In the genomic region with DNA sequence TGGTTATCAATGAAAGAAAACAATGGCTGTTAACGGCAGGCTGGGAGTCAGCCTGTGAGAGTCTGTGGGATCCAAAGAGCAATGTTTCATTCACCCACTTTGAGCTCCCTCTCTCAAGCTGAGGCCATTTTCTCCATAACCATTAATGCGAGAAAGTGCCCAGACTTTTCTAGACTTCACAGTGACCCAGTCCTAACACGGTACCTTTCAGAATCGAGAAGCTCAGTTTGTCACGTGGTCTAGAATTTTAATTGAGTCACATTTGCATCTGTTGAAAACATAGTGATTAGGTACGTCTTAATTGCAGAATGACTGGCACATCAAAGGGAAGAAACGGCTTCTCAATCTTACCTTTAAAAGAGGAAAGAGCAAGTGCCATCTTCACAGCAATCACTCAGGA, we compare ENCODE assay signal across 24 mouse cellular contexts.
DNase-seq lines count a peak whose midpoint lies in the region; ATAC-seq lines count a peak whose summit lies in the region.
"Had no signal": no experiment of that assay in that cellular context is flagged by ENCODE, and none has a peak within 500 bp of the region (broad histone marks: within the 10 kb centered on the region; RNA-seq: fewer than 3 reads in every experiment).

No protein-coding gene starts in this region.

- H3K9me3 ChIP-seq in hindbrain, embryonic 14.5 days (ENCODE audit: control insufficient read depth, low read length), result no peaks in the 10 kb centered on the region
- no peaks in the 10 kb centered on the region for H3K9me3 ChIP-seq in hindbrain, embryonic 10.5 days
- H3K9me3 ChIP-seq in neural tube, embryonic 13.5 days, result no peaks in the 10 kb centered on the region
- no peaks in the 10 kb centered on the region for H3K9me3 ChIP-seq in neural tube, embryonic 15.5 days (replicated peaks)
- H3K9me3 ChIP-seq in midbrain, embryonic 14.5 days (ENCODE audit: control insufficient read depth, low read length), result no peaks in the 10 kb centered on the region
- H3K9me3 ChIP-seq: limb, embryonic 12.5 days; liver, embryonic 12.5 days; megakaryocyte, embryonic 14.5 days had no signal

- 38% methylated on average over 7 of the region's 7 CpGs for WGBS in hindbrain, embryonic 14.5 days
- 73% methylated on average over 7 of the region's 7 CpGs for WGBS in hindbrain, embryonic 10.5 days
- WGBS in neural tube, embryonic 13.5 days, result 21% methylated on average over 7 of the region's 7 CpGs
- 19% methylated on average over 7 of the region's 7 CpGs for WGBS in neural tube, embryonic 15.5 days
- WGBS in midbrain, embryonic 14.5 days, result 43% methylated on average over 7 of the region's 7 CpGs

- H3K9ac ChIP-seq in hindbrain, embryonic 14.5 days, result no peak overlapping the region
- H3K9ac ChIP-seq in neural tube, embryonic 13.5 days, result no peak overlapping the region
- no peak overlapping the region for H3K9ac ChIP-seq in neural tube, embryonic 15.5 days (replicated peaks)
- no peak overlapping the region for H3K9ac ChIP-seq in midbrain, embryonic 14.5 days (replicated peaks; ENCODE audit: low read length)
- H3K9ac ChIP-seq: limb, embryonic 12.5 days; liver, embryonic 12.5 days had no signal

- H3K27ac ChIP-seq in hindbrain, embryonic 14.5 days, result peak overlapping the region; percentile 54; the same call in 1 of the 2 replicates
- no peak overlapping the region for H3K27ac ChIP-seq in hindbrain, embryonic 10.5 days
- peak overlapping the region; percentile 38; the same call in 1 of the 2 replicates for H3K27ac ChIP-seq in neural tube, embryonic 13.5 days (replicated peaks)
- no peak overlapping the region; the same call in 1 of the 2 replicates for H3K27ac ChIP-seq in neural tube, embryonic 15.5 days (replicated peaks)
- 0 out of 2 replicates have a peak overlapping the region, but pooled peaks have one; percentile 33 for H3K27ac ChIP-seq in midbrain, embryonic 14.5 days (replicated peaks; ENCODE audit: low read depth, low read length)
- H3K27ac ChIP-seq: limb, embryonic 12.5 days; liver, embryonic 12.5 days had no signal

- no peaks in the 10 kb centered on the region for H3K36me3 ChIP-seq in hindbrain, embryonic 14.5 days (replicated peaks; ENCODE audit: control insufficient read depth, insufficient read depth)
- H3K36me3 ChIP-seq in hindbrain, embryonic 10.5 days, result peaks cover 51% of the 10 kb centered on the region
- peaks cover 23% of the 10 kb centered on the region; the same call in 1 of the 2 replicates for H3K36me3 ChIP-seq in neural tube, embryonic 13.5 days
- peaks cover 4% of the 10 kb centered on the region; the same call in 1 of the 2 replicates for H3K36me3 ChIP-seq in neural tube, embryonic 15.5 days
- peaks cover 3% of the 10 kb centered on the region; the same call in 1 of the 2 replicates for H3K36me3 ChIP-seq in midbrain, embryonic 14.5 days (ENCODE audit: control insufficient read depth, insufficient read depth, low read length)
- H3K36me3 ChIP-seq: G1E; liver, embryonic 12.5 days had no signal

- no peak for DNase-seq in hindbrain, embryonic 14.5 days (ENCODE audit: low spot score)
- no peak for DNase-seq in hindbrain, embryonic 10.5 days (ENCODE audit: low spot score)
- DNase-seq in midbrain, embryonic 14.5 days, result peak; percentile 28
- no peak for DNase-seq in kidney, postnatal 4 days
- no peak for DNase-seq in right cerebral cortex, postnatal 14 days
- DNase-seq: adrenal gland, postnatal 14 days; cerebellum, adult 11-12 months; cerebellum, postnatal 25 days; embryo, embryonic 11 days; gastrocnemius, postnatal 25 days; kidney, adult 18-20 months; kidney, postnatal 25 days; layer of hippocampus, adult 9-11 months; lung, adult 2 months; right cerebral cortex, adult 18-20 months; thymus, postnatal 25 days had no signal

- no peak overlapping the region for H3K4me3 ChIP-seq in hindbrain, embryonic 14.5 days (replicated peaks; ENCODE audit: low read length)
- no peak overlapping the region for H3K4me3 ChIP-seq in hindbrain, embryonic 10.5 days
- H3K4me3 ChIP-seq in neural tube, embryonic 13.5 days, result no peak overlapping the region
- no peak overlapping the region for H3K4me3 ChIP-seq in neural tube, embryonic 15.5 days (replicated peaks)
- no peak overlapping the region for H3K4me3 ChIP-seq in midbrain, embryonic 14.5 days (replicated peaks; ENCODE audit: low read depth, low read length)
- H3K4me3 ChIP-seq: limb, embryonic 12.5 days; liver, embryonic 12.5 days; megakaryocyte, embryonic 14.5 days; myocyte had no signal

- no peak overlapping the region; the same call in 1 of the 2 replicates for H3K4me2 ChIP-seq in hindbrain, embryonic 14.5 days (replicated peaks)
- 0 out of 2 replicates have a peak overlapping the region, but pooled peaks have one; percentile 3 for H3K4me2 ChIP-seq in neural tube, embryonic 13.5 days
- no peak overlapping the region for H3K4me2 ChIP-seq in neural tube, embryonic 15.5 days
- no peak overlapping the region for H3K4me2 ChIP-seq in midbrain, embryonic 14.5 days (ENCODE audit: low read length)
- H3K4me2 ChIP-seq: limb, embryonic 12.5 days; liver, embryonic 12.5 days had no signal

- no peaks in the 10 kb centered on the region for H3K27me3 ChIP-seq in hindbrain, embryonic 14.5 days (ENCODE audit: control insufficient read depth, insufficient read depth, low read length)
- H3K27me3 ChIP-seq in hindbrain, embryonic 10.5 days (ENCODE audit: insufficient read depth, poor library complexity, severe bottlenecking), result no peaks in the 10 kb centered on the region
- no peaks in the 10 kb centered on the region for H3K27me3 ChIP-seq in neural tube, embryonic 13.5 days
- H3K27me3 ChIP-seq in neural tube, embryonic 15.5 days (replicated peaks), result no peaks in the 10 kb centered on the region
- no peaks in the 10 kb centered on the region for H3K27me3 ChIP-seq in midbrain, embryonic 14.5 days (ENCODE audit: control insufficient read depth, insufficient read depth, low read length)
- H3K27me3 ChIP-seq: limb, embryonic 12.5 days; liver, embryonic 12.5 days had no signal

- no peak for ATAC-seq in hindbrain, embryonic 14.5 days (ENCODE audit: low FRiP score)
- no peak for ATAC-seq in neural tube, embryonic 13.5 days (ENCODE audit: low read depth)
- ATAC-seq in neural tube, embryonic 15.5 days (ENCODE audit: low FRiP score), result no peak
- ATAC-seq in midbrain, embryonic 14.5 days (ENCODE audit: low FRiP score, low TSS enrichment), result no peak
- ATAC-seq: activated CD4-positive, CD25-positive, alpha-beta regulatory T cell, adult 4 months; liver, embryonic 12.5 days had no signal

- H3K4me1 ChIP-seq in hindbrain, embryonic 14.5 days (replicated peaks; ENCODE audit: control insufficient read depth, insufficient read depth, low read length), result no peaks in the 10 kb centered on the region
- H3K4me1 ChIP-seq in hindbrain, embryonic 10.5 days (replicated peaks), result peaks cover 5% of the 10 kb centered on the region; the same call in 1 of the 2 replicates
- H3K4me1 ChIP-seq in neural tube, embryonic 13.5 days (replicated peaks), result peaks cover 18% of the 10 kb centered on the region
- H3K4me1 ChIP-seq in neural tube, embryonic 15.5 days, result peaks cover 9% of the 10 kb centered on the region
- H3K4me1 ChIP-seq in midbrain, embryonic 14.5 days (ENCODE audit: control insufficient read depth, insufficient read depth, low read length), result peaks cover 2% of the 10 kb centered on the region; the same call in 1 of the 2 replicates
- H3K4me1 ChIP-seq: limb, embryonic 12.5 days; liver, embryonic 12.5 days had no signal

Comparison
In these comparisons a context has a peak if more than half of its experiments do, and no peak if none do; other contexts are left out.
1. H3K27ac ChIP-seq: peak in hindbrain, embryonic 14.5 days (single experiment), neural tube, embryonic 13.5 days (single experiment) and midbrain, embryonic 14.5 days (single experiment); none in hindbrain, embryonic 10.5 days (single experiment) and neural tube, embryonic 15.5 days (single experiment).